Mouse (Mus musculus) left cerebral cortex, postnatal 25 days (tissue): ENCODE results near the gene Dnmt1. TPM values are rescaled to one million over a fixed set of nuclear protein-coding genes. Genes with fewer than 3 reads are reported as not detected.

ENCODE experiments used
- DNase-seq, 2 experiments: peaks; one replicate each; pipeline ENCODE4 v3.0.0; 2022; ENCODE audit warnings: low spot score in 2 of 2, mixed read lengths in 1 of 2
- intact Hi-C: fragments of 180-260 bp; cut with DNase I; formaldehyde crosslinking; loops from one replicate; pipeline ENCODE4 v1.15.1; 2025
- total RNA-seq, 2 experiments: library from RNA; stranded (reverse); gene quantifications; 2 replicates each; pipeline ENCODE4 v1.2.3; 2021

Gene Dnmt1
- total RNA-seq, 2 experiments from 2014 or later, result 40.0 to 42.9 TPM

- intact Hi-C loops, result no loop called here
These were observed 70.2 kb downstream of the Dnmt1 start for GRCm38 (mm10) chr9:20889185-20890141.

GRCm38 (mm10) chr9:20888386-20888765 is 71.3 kb downstream of the Dnmt1 start:
- no peak for DNase-seq
- intact Hi-C loops, result no loop called here

More at GRCm38 (mm10) chr9:20889185-20890141, 70.2 kb downstream of the Dnmt1 start:
- DNase-seq, result no peak

GRCm38 (mm10) chr9:20887704-20888385 is 71.8 kb downstream of the Dnmt1 start, which contains the start of gene Ppan:
Gene Ppan, plus strand, starts transcription at chr9:20888175.
- peak; percentile 97 to 98 for DNase-seq
- intact Hi-C loops, result no loop called here

- DNase-seq, result no peak
- intact Hi-C loops, result no loop called here
These were observed 72.5 kb downstream of the Dnmt1 start for GRCm38 (mm10) chr9:20887191-20887590.

GRCm38 (mm10) chr9:20886563-20886962 is 73.1 kb downstream of the Dnmt1 start:
- DNase-seq, result no peak
- intact Hi-C loops, result loop anchor here (1.0 kb wide), 1 partner anchor 8 kb away; no protein-coding TSS in a partner anchor

GRCm38 (mm10) chr9:20879097-20879792 is 80.4 kb downstream of the Dnmt1 start, which contains the start of gene Angptl6:
Gene Angptl6, minus strand, starts transcription at chr9:20879727.
- DNase-seq, result no peak
- intact Hi-C loops, result no loop called here

- no peak for DNase-seq
- intact Hi-C loops, result loop anchor here (1.0 kb wide), 1 partner anchor 8 kb away; no protein-coding TSS in a partner anchor
These were observed 81.0 kb downstream of the Dnmt1 start for GRCm38 (mm10) chr9:20878710-20879065.

- DNase-seq, result peak; percentile 100
- intact Hi-C loops, result loop anchor here (1.0 kb wide), 1 partner anchor 8 kb away; no protein-coding TSS in a partner anchor
These were observed 81.5 kb downstream of the Dnmt1 start for GRCm38 (mm10) chr9:20878041-20878709.

GRCm38 (mm10) chr9:20877118-20878040 is 82.3 kb downstream of the Dnmt1 start:
- DNase-seq, result no peak
- intact Hi-C loops, result loop anchor here (1.0 kb wide), 1 partner anchor 9 kb away; no protein-coding TSS in a partner anchor

- intact Hi-C loops, result no loop called here
- DNase-seq, result no peak
These were observed 83.2 kb downstream of the Dnmt1 start for GRCm38 (mm10) chr9:20876318-20877117.

- DNase-seq, result peak; percentile 53 to 86
- intact Hi-C loops, result no loop called here
These were observed 84.5 kb downstream of the Dnmt1 start for GRCm38 (mm10) chr9:20875021-20875790.

GRCm38 (mm10) chr9:20873521-20873920 is 86.2 kb downstream of the Dnmt1 start:
- no peak for DNase-seq
- intact Hi-C loops, result no loop called here

GRCm38 (mm10) chr9:20872991-20873390 is 86.7 kb downstream of the Dnmt1 start:
- intact Hi-C loops, result no loop called here

GRCm38 (mm10) chr9:20870211-20871173 is 89.2 kb downstream of the Dnmt1 start:
- intact Hi-C loops, result no loop called here
- no peak for DNase-seq

More at GRCm38 (mm10) chr9:20872991-20873390, 86.7 kb downstream of the Dnmt1 start:
- no peak for DNase-seq

GRCm38 (mm10) chr9:20869246-20869645 is 90.4 kb downstream of the Dnmt1 start:
- peak in 1 of 2 experiments; percentile 43 for DNase-seq
- intact Hi-C loops, result loop anchor here (10.0 kb wide), 1 partner anchor 214 kb away; the partner anchor contains the start of gene Pin1
